Mouse (Mus musculus): ENCODE data around the gene Nmb. TPM values are rescaled to one million over a fixed set of nuclear protein-coding genes. Genes with fewer than 3 reads are reported as not detected.

Gene Nmb
- polyA plus RNA-seq (2015; fragmentation: Nextera tagmentation; extraction: Ambion mirVana): 5.6 and 6.8 TPM in 2 replicates

DNA sequence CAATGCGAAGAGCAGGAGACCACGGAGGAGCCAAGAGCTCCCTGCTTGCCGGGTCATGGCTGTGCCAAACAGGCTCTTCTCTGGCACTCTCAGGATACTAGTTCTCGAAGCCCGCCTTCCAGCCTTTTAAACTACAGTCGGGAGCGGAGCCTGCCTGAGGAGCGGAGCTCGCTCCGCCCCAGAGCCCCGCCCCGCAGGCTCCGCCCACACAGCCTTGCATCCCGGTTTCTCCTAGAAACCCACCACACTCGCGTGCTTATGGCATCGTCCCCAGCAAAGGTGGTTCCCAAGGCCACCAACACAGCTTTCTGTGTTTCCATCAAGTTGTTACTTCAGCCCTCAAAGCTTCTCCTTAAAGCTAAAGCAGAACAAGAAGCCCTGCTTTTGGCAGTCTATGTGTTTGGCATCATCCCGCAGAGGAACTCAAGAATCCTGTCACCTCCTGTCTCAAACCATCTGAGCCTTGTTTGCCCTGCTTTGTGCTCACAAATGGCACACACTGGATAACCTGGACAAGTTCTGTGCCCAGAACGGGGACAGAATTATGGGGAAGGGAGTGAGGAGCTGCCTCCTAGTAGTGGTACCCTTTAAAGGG lies at the start of gene Nmb:
Gene Nmb, minus strand, starts transcription at position 156 of the 595 bp plus-strand sequence.

GRCm38 (mm10) chr7:80947445-80948350 lies 42.8 kb upstream of the Nmb start, which contains the start of gene Sec11a:
Gene Sec11a (minus strand): TSS chr7:80947780.

GRCm38 (mm10) chr7:80900944-80901501 lies 3.9 kb downstream of the Nmb start, which contains the start of gene Wdr73:
Gene Wdr73 (minus strand): TSS chr7:80901269.

GRCm38 (mm10) chr7:80860729-80861274 lies 44.1 kb downstream of the Nmb start, which contains the start of gene Zscan2:
Gene Zscan2 (plus strand): TSS chr7:80860920.

Other genes starting within 250 kb of the Nmb start
- gene Crtc3, start 216.2 kb downstream of the Nmb start, polyA plus RNA-seq (2015; fragmentation: Nextera tagmentation; extraction: Ambion mirVana): 15.3 and 16.7 TPM in 2 replicates
- 25.4 and 28.0 TPM in 2 replicates for gene Iqgap1, start 79.1 kb downstream of the Nmb start, polyA plus RNA-seq (2015; fragmentation: Nextera tagmentation; extraction: Ambion mirVana)
- 0.47 and 0.65 TPM in 2 replicates for gene Zscan2, start 44.2 kb downstream of the Nmb start, polyA plus RNA-seq (2015; fragmentation: Nextera tagmentation; extraction: Ambion mirVana)
- 8.5 and 12.2 TPM in 2 replicates for gene Wdr73, start 3.8 kb downstream of the Nmb start, polyA plus RNA-seq (2015; fragmentation: Nextera tagmentation; extraction: Ambion mirVana)
- gene Sec11a, start 42.7 kb upstream of the Nmb start, polyA plus RNA-seq (2015; fragmentation: Nextera tagmentation; extraction: Ambion mirVana): 110 and 113 TPM in 2 replicates
- 5.1 and 5.2 TPM in 2 replicates for gene Zfp592, start 88.6 kb upstream of the Nmb start, polyA plus RNA-seq (2015; fragmentation: Nextera tagmentation; extraction: Ambion mirVana)
- 27.6 and 37.8 TPM in 2 replicates for gene Alpk3, start 152.5 kb upstream of the Nmb start, polyA plus RNA-seq (2015; fragmentation: Nextera tagmentation; extraction: Ambion mirVana)
- 0.06 and 0.11 TPM in 2 replicates for gene Slc28a1, start 209.7 kb upstream of the Nmb start, polyA plus RNA-seq (2015; fragmentation: Nextera tagmentation; extraction: Ambion mirVana)